Mouse (Mus musculus) thymus, adult 2 months (tissue): ENCODE results near the gene Dnajc22.

ENCODE experiments used
- CTCF ChIP-seq: fragments of 200-500 bp; IDR thresholded peaks from 2 replicates; pipeline ENCODE4 v1.5.1; 2012; ENCODE audit warnings: mild to moderate bottlenecking, control low read depth, low read length, moderate library complexity, borderline replicate concordance; ENCODE audit not compliant: control insufficient read depth, poor library complexity, insufficient read depth; ENCODE audit errors: extremely low read depth
- POLR2A ChIP-seq: fragments of 200-500 bp; IDR thresholded peaks from 2 replicates; pipeline ENCODE4 v1.6.1; 2012; ENCODE audit warnings: mild to moderate bottlenecking, low read length, control low read depth, moderate library complexity; ENCODE audit not compliant: control insufficient read depth, poor library complexity, insufficient read depth; ENCODE audit errors: extremely low read depth

GRCm38 (mm10) chr15:99084618-99085017 lies 8.4 kb upstream of the Dnajc22 start:
- TF ChIP-seq POLR2A (no peak), CTCF (no peak)
